Mouse (Mus musculus): ENCODE results near the gene Nos1ap.

GRCm38 (mm10) chr1:170589219-170590040 is at the start of gene Nos1ap:
- TF ChIP-seq CTCF (IDR thresholded peaks at IDR 0.05) (no peak), EP300 (IDR thresholded peaks at IDR 0.05) (no peak)

All from lung, postnatal 0 days (tissue).